Mouse (Mus musculus) liver, embryonic 15.5 days (tissue): Measurements from ENCODE around the gene Hnrnpk. TPM values are rescaled to one million over a fixed set of nuclear protein-coding genes. Genes with fewer than 3 reads are reported as not detected.
"Not testable (repeated sequence)": the region's sequence is repeated elsewhere in the genome, so short reads cannot be mapped to it uniquely, and the experiment has no call there.

Experiments used
- ATAC-seq: fragments of 200-750 bp; cut with Nextera tagmentation; 2 replicates; pipeline ENCODE4 v1.8.0; 2017; ENCODE audit warnings: moderate number of reproducible peaks, mild to moderate bottlenecking, moderate library complexity; ENCODE audit not compliant: insufficient read depth
- H3K27ac ChIP-seq: fragments of 300-500 bp; sonication (generic); replicated peaks from 2 replicates; pipeline ENCODE4 v1.5.1; 2015; ENCODE audit warnings: mild to moderate bottlenecking, inconsistent platforms
- H3K27me3 ChIP-seq: fragments of 300-500 bp; sonication (generic); 2 replicates; pipeline ENCODE4 v1.6.1; 2015; ENCODE audit warnings: mild to moderate bottlenecking, inconsistent platforms
- H3K36me3 ChIP-seq: fragments of 300-500 bp; sonication (generic); replicated peaks from 2 replicates; pipeline ENCODE4 v1.6.1; 2015; ENCODE audit warnings: moderate library complexity, mild to moderate bottlenecking, inconsistent platforms
- H3K4me1 ChIP-seq: fragments of 300-500 bp; sonication (generic); replicated peaks from 2 replicates; pipeline ENCODE4 v1.6.1; 2015; ENCODE audit warnings: inconsistent platforms
- H3K4me2 ChIP-seq: fragments of 300-500 bp; sonication (generic); 2 replicates; pipeline ENCODE4 v1.6.1; 2015; ENCODE audit warnings: moderate library complexity, mild to moderate bottlenecking, inconsistent platforms
- H3K4me3 ChIP-seq: fragments of 300-500 bp; sonication (generic); replicated peaks from 2 replicates; pipeline ENCODE4 v1.5.1; 2015; ENCODE audit warnings: mild to moderate bottlenecking, inconsistent platforms
- H3K9ac ChIP-seq: fragments of 300-500 bp; sonication (generic); 2 replicates; pipeline ENCODE4 v1.6.1; 2015; ENCODE audit warnings: moderate library complexity, mild to moderate bottlenecking, inconsistent platforms
- H3K9me3 ChIP-seq: fragments of 300-500 bp; sonication (generic); replicated peaks from 2 replicates; pipeline ENCODE4 v1.6.1; 2016; ENCODE audit warnings: inconsistent platforms
- WGBS: fragments of 180-500 bp; shearing (Covaris S2); methylation state at CpG from one replicate; pipeline ENCODE4 v1.1.7; 2015; ENCODE audit warnings: mixed read lengths; ENCODE audit not compliant: insufficient replicate concordance; 5-methylcytosine and 5-hydroxymethylcytosine counted together
- polyA plus RNA-seq: library from polyadenylated mRNA; unstranded; fragments of >200 nt; fragmentation: Nextera tagmentation; extraction: Ambion mirVana; gene quantifications from 2 replicates; pipeline ENCODE4 v1.2.1, GENCODE M21; 2015

Hnrnpk gene
- polyA plus RNA-seq, 1 experiment from 2014 or later = 561 TPM

- no peak for ATAC-seq
- Histone ChIP-seq H3K4me1 (no peaks in the 10 kb centered on the region), H3K4me3 (no peak overlapping the region), H3K4me2 (no peak overlapping the region), H3K9me3 (no peaks in the 10 kb centered on the region), H3K36me3 (no peaks in the 10 kb centered on the region), H3K27me3 (no peaks in the 10 kb centered on the region; the same call in 1 of the 2 replicates), H3K27ac (no peak overlapping the region), H3K9ac (no peak overlapping the region)
- 65% methylated on average over 4 of the region's 4 CpGs for WGBS
Observed at GRCm38 (mm10) chr13:58418656-58419055, 15.5 kb upstream of the Hnrnpk start.

GRCm38 (mm10) chr13:58415838-58416237, 12.7 kb upstream of the Hnrnpk start:
- no peak overlapping the region for H3K4me3 ChIP-seq
- no peak overlapping the region for H3K27ac ChIP-seq
- H3K4me2 ChIP-seq = no peak overlapping the region
- no peaks in the 10 kb centered on the region for H3K9me3 ChIP-seq
- no peak overlapping the region for H3K9ac ChIP-seq
- ATAC-seq = no peak
- peaks cover 18% of the 10 kb centered on the region; the same call in 1 of the 2 replicates for H3K36me3 ChIP-seq
- no peaks in the 10 kb centered on the region for H3K4me1 ChIP-seq
- WGBS = 68% methylated on average over 5 of the region's 5 CpGs
- no peaks in the 10 kb centered on the region for H3K27me3 ChIP-seq

- WGBS = 74% methylated on average over 6 of the region's 6 CpGs
- Histone ChIP-seq H3K9ac (no peak overlapping the region), H3K9me3 (no peaks in the 10 kb centered on the region), H3K27ac (no peak overlapping the region), H3K4me2 (no peak overlapping the region), H3K36me3 (peaks cover 19% of the 10 kb centered on the region), H3K4me3 (no peak overlapping the region), H3K4me1 (no peaks in the 10 kb centered on the region), H3K27me3 (no peaks in the 10 kb centered on the region)
- no peak for ATAC-seq
Observed at GRCm38 (mm10) chr13:58415374-58415773, 12.2 kb upstream of the Hnrnpk start.

- Histone ChIP-seq H3K4me2 (no peak overlapping the region), H3K27me3 (no peaks in the 10 kb centered on the region), H3K36me3 (peaks cover 31% of the 10 kb centered on the region), H3K9ac (no peak overlapping the region), H3K9me3 (no peaks in the 10 kb centered on the region), H3K27ac (no peak overlapping the region), H3K4me1 (no peaks in the 10 kb centered on the region; the same call in 1 of the 2 replicates), H3K4me3 (no peak overlapping the region)
- WGBS = 83% methylated on average over 4 of the region's 4 CpGs
- ATAC-seq = no peak
Observed at GRCm38 (mm10) chr13:58411073-58411472, 7.9 kb upstream of the Hnrnpk start.

- Histone ChIP-seq H3K36me3 (peaks cover 17% of the 10 kb centered on the region), H3K9ac (peak overlapping the region; percentile 99), H3K27ac (peak overlapping the region; percentile 97), H3K4me3 (peak overlapping the region; percentile 96), H3K4me1 (peaks cover 26% of the 10 kb centered on the region), H3K27me3 (no peaks in the 10 kb centered on the region), H3K9me3 (no peaks in the 10 kb centered on the region), H3K4me2 (peak overlapping the region; percentile 83)
- ATAC-seq = peak; percentile 11
- WGBS = 0% methylated on average over 38 of the region's 48 CpGs
Observed at GRCm38 (mm10) chr13:58402744-58403110, 416 bp downstream of the Hnrnpk start.

- peak; percentile 92 for ATAC-seq
- WGBS = under 1% methylated on average over 90 of the region's 91 CpGs
- H3K27me3 ChIP-seq = no peaks in the 10 kb centered on the region
Observed at GRCm38 (mm10) chr13:58402003-58402743, 970 bp downstream of the Hnrnpk start, which contains the start of gene Rmi1. TSS of gene Rmi1 (plus strand) at chr13:58402248.

GRCm38 (mm10) chr13:58401135-58402002, 1.8 kb downstream of the Hnrnpk start:
- under 1% methylated on average over 100 of the region's 100 CpGs for WGBS
- peaks cover 28% of the 10 kb centered on the region for H3K4me1 ChIP-seq
- peak; percentile 32 for ATAC-seq
- H3K36me3 ChIP-seq = peaks cover 26% of the 10 kb centered on the region
- no peaks in the 10 kb centered on the region for H3K27me3 ChIP-seq
- peak overlapping the region; percentile 78 for H3K4me2 ChIP-seq
- peak overlapping the region; percentile 97 for H3K27ac ChIP-seq
- peak overlapping the region; percentile 96 for H3K4me3 ChIP-seq
- no peaks in the 10 kb centered on the region for H3K9me3 ChIP-seq
- peak overlapping the region; percentile 99 for H3K9ac ChIP-seq

More at GRCm38 (mm10) chr13:58402003-58402743, 970 bp downstream of the Hnrnpk start, which contains the start of gene Rmi1:
- peaks cover 18% of the 10 kb centered on the region for H3K36me3 ChIP-seq
- peaks cover 28% of the 10 kb centered on the region for H3K4me1 ChIP-seq
- H3K4me2 ChIP-seq = peak within 1 kb of the TSS; percentile 83
- peak within 1 kb of the TSS; percentile 96 for H3K4me3 ChIP-seq
- no peaks in the 10 kb centered on the region for H3K9me3 ChIP-seq
- peak within 1 kb of the TSS; percentile 99 for H3K9ac ChIP-seq
- H3K27ac ChIP-seq = peak within 1 kb of the TSS; percentile 97

- Histone ChIP-seq H3K4me2 (peak overlapping the region; percentile 78), H3K27me3 (no peaks in the 10 kb centered on the region), H3K9me3 (no peaks in the 10 kb centered on the region), H3K36me3 (peaks cover 34% of the 10 kb centered on the region), H3K4me1 (peaks cover 24% of the 10 kb centered on the region), H3K4me3 (peak overlapping the region; percentile 96), H3K27ac (peak overlapping the region; percentile 97), H3K9ac (peak overlapping the region; percentile 99)
- ATAC-seq = no peak
- WGBS = under 1% methylated on average over 11 of the region's 11 CpGs
Observed at GRCm38 (mm10) chr13:58400576-58400975, 2.6 kb downstream of the Hnrnpk start.

GRCm38 (mm10) chr13:58397651-58398050, 5.5 kb downstream of the Hnrnpk start:
- peaks cover 61% of the 10 kb centered on the region for H3K36me3 ChIP-seq
- ATAC-seq = no peak

GRCm38 (mm10) chr13:58394392-58394791, 8.8 kb downstream of the Hnrnpk start:
- H3K9me3 ChIP-seq, H3K9ac ChIP-seq, H3K27me3 ChIP-seq, H3K4me1 ChIP-seq, H3K4me3 ChIP-seq, H3K27ac ChIP-seq, H3K4me2 ChIP-seq, ATAC-seq: not testable (repeated sequence)
- H3K36me3 ChIP-seq = peaks cover 84% of the 10 kb centered on the region
- WGBS = 79% methylated on average over 11 of the region's 11 CpGs

More at GRCm38 (mm10) chr13:58397651-58398050, 5.5 kb downstream of the Hnrnpk start:
- Histone ChIP-seq H3K9me3 (no peaks in the 10 kb centered on the region), H3K4me1 (peaks cover 9% of the 10 kb centered on the region), H3K9ac (no peak overlapping the region), H3K4me3 (no peak overlapping the region), H3K27ac (no peak overlapping the region), H3K27me3 (no peaks in the 10 kb centered on the region), H3K4me2 (no peak overlapping the region)
- WGBS = 94% methylated on average over 13 of the region's 13 CpGs
